Mouse (Mus musculus): ENCODE results near the gene Adcyap1r1. TPM values are rescaled to one million over a fixed set of nuclear protein-coding genes. Genes with fewer than 3 reads are reported as not detected.
A peak's percentile ranks its signal among the peaks of the same experiment; 100 is the strongest.

The Adcyap1r1 gene
- polyA plus RNA-seq, 1 experiment from 2014 or later = 6.2 TPM

DNA sequence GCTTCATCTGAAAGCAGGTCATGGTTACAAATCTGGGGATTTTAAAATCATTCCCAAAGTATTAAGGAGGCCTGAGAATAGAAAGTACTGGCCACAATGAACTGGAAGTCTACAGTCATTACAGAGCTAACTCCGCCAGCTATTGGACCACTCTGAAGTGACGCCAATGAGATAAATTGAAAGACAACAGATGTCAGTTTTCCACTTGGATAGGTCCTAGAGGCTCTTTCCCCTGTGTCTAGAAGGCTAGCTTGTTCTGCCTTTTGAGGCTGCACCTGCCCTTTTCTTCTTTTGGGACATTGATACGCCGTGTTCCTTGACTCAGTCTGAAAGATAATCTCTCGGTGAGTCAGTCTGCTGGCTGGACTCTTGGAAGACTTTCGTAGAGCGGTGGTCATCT lies 50.5 kb downstream of the Adcyap1r1 start:
- Histone ChIP-seq H3K9ac (no peak overlapping the region), H3K4me2 (no peak overlapping the region), H3K4me3 (no peak overlapping the region), H3K27ac (ENCODE audit: poor library complexity, severe bottlenecking) (no peak overlapping the region), H3K36me3 (no peaks in the 10 kb centered on the region), H3K4me1 (replicated peaks) (no peaks in the 10 kb centered on the region), H3K9me3 (replicated peaks) (no peaks in the 10 kb centered on the region), H3K27me3 (replicated peaks) (peaks cover 23% of the 10 kb centered on the region)
- no peak for ATAC-seq (ENCODE audit: insufficient number of reproducible peaks, low FRiP score)
- 85% methylated on average over 7 of the region's 7 CpGs for WGBS

DNA sequence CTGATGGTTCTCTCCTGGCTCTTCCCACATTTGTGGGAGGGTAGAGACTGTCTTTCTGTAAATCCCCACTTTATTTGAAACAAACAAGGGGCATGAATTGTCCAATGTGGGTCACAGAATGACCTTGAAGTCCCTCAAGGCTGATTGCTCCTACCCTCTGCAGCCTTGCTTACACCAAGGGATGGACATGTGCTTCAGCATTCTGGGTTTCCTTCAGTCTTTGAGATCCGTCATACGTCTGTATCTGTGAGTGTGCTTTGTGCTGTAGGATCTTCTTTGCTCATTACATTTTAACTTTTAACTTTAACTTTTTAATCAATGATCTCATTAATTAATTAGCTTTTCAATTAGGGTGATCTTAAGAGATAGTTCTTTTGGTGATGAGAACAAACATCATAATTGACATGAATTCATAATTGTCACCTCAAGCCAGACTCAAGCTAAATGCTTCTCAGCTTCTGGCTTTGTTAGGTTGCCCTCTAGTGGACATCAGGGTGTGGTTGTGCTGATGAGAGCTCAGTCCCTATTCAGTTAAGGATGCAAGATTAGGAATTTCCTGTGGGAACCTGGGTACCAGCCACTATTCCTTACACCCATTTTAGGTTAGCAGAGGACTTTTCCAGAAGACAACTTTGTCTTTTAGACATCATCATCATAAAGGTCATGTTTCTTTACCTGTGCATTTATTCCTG lies 53.2 kb downstream of the Adcyap1r1 start:
- Histone ChIP-seq H3K9ac (no peak overlapping the region), H3K4me3 (no peak overlapping the region), H3K27ac (ENCODE audit: poor library complexity, severe bottlenecking) (no peak overlapping the region), H3K27me3 (replicated peaks) (peaks cover 6% of the 10 kb centered on the region), H3K36me3 (no peaks in the 10 kb centered on the region), H3K4me1 (replicated peaks) (no peaks in the 10 kb centered on the region), H3K9me3 (replicated peaks) (no peaks in the 10 kb centered on the region), H3K4me2 (no peak overlapping the region)
- WGBS = 83% methylated on average over 2 of the region's 2 CpGs
- ATAC-seq (ENCODE audit: insufficient number of reproducible peaks, low FRiP score) = no peak

DNA sequence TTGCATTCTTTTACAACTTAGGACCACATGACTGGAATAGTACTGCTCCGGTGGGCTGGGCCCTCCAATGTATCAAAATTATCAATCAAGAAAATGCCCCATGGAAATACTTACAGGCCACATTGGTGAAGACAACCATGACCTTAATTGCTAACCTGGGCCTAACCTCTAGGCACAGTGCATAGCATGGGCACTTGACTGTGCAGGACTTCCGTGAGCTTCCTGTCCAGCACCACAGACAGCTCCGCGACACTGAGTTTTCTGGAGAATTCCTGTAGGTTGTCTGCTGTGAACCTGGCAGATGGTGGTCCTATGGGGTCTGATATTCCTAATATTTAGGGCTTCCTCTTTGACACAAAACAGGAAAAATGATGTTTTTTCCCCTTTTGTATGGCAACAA lies 54.7 kb downstream of the Adcyap1r1 start:
- Histone ChIP-seq H3K27ac (ENCODE audit: poor library complexity, severe bottlenecking) (no peak overlapping the region), H3K9me3 (replicated peaks) (no peaks in the 10 kb centered on the region), H3K4me3 (no peak overlapping the region), H3K4me2 (no peak overlapping the region), H3K27me3 (replicated peaks) (peaks cover 9% of the 10 kb centered on the region), H3K9ac (no peak overlapping the region), H3K36me3 (no peaks in the 10 kb centered on the region), H3K4me1 (replicated peaks) (peaks cover 3% of the 10 kb centered on the region; the same call in 1 of the 2 replicates)
- 73% methylated on average over 4 of the region's 4 CpGs for WGBS
- ATAC-seq (ENCODE audit: insufficient number of reproducible peaks, low FRiP score) = no peak

DNA sequence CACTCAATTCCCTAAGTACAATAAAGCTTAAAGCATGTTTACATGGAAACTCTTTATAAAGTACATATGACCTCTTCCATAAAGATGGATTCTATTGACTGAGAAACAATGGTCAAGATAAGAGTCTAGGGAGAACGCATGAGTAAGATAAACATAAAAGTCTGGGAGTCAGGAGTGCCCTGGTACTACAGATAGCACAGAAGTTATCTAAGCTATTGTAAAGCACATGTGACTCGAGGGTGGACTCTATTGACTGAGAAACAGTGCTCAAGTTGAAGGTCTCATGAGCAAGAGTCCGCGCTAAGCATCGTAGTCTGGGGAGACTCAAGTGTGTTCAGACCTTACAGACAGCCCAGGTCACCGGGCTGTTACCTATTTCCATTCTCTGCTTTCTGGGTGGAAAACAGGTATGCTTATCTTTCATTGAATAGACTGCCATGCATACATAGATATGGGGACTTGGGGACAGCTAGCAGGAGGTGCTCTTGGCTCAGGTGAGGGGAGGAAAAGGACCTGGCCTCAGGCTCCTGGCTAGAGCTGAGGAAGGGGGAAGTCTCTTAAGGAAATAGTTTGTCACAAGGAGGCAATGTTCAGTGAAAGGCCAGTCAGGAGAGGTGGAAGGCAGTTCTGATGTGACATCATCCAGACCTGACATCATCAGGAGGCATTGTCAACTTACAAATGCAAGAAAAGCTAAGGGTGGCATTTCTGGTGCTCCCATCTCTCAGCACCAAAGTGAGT lies 57.5 kb downstream of the Adcyap1r1 start:
- H3K9ac ChIP-seq = no peak overlapping the region
- peaks cover 4% of the 10 kb centered on the region; the same call in 1 of the 2 replicates for H3K4me1 ChIP-seq (replicated peaks)
- ATAC-seq (ENCODE audit: insufficient number of reproducible peaks, low FRiP score) = no peak
- no peaks in the 10 kb centered on the region for H3K36me3 ChIP-seq
- no peaks in the 10 kb centered on the region for H3K9me3 ChIP-seq (replicated peaks)
- no peak overlapping the region for H3K4me2 ChIP-seq
- peaks cover 15% of the 10 kb centered on the region for H3K27me3 ChIP-seq (replicated peaks)
- WGBS = 54% methylated on average over 6 of the region's 6 CpGs
- no peak overlapping the region for H3K4me3 ChIP-seq
- no peak overlapping the region for H3K27ac ChIP-seq (ENCODE audit: poor library complexity, severe bottlenecking)

DNA sequence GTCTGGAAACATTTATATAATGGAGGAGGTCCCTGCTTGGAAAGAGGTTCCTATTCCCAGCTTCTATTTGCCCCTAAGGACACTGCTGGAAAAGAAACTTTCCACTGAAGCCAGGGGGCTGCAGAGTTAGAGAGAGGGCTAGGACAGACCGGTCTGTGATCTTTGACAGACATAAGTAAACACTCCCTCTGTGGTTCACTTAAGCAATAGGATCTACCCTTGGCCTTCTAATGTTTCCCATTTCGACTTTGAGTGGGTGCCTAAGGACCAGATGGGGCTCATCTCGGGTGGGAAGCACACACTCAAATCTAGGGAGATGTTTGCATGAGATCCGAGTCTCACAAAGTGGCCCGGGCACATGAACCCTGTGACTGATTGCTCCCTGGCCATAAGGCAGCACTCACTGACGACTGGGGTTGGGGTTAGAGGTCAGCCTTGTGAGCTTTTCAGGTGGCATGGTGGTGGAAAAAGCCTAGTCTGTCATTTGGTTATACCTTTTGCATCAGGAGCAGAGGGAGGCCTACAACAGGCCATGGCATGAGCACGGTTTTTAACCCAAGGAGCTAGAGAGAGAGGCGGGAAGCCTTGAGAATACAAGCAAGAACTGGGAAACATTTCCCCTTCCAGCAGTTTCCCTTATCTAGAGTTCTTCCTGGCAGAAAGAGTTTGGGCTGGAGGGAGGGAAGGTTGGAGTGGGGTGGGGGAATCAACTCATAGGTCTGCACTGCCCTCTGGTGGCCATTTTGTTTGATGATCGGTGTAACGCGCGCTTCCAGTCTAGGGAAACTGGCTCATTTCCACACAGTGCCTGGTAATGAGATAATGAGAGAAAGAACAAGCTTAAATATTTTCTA lies 59.7 kb downstream of the Adcyap1r1 start:
- Histone ChIP-seq H3K4me2 (no peak overlapping the region), H3K4me3 (no peak overlapping the region), H3K27ac (ENCODE audit: poor library complexity, severe bottlenecking) (no peak overlapping the region), H3K4me1 (replicated peaks) (peaks cover 4% of the 10 kb centered on the region; the same call in 1 of the 2 replicates), H3K36me3 (no peaks in the 10 kb centered on the region), H3K9ac (no peak overlapping the region), H3K9me3 (replicated peaks) (0 out of 2 replicates have a peak, but pooled peaks cover 4% of the 10 kb centered on the region), H3K27me3 (replicated peaks) (peaks cover 15% of the 10 kb centered on the region)
- ATAC-seq (ENCODE audit: insufficient number of reproducible peaks, low FRiP score) = peak; percentile 79
- 24% methylated on average over 12 of the region's 12 CpGs for WGBS

DNA sequence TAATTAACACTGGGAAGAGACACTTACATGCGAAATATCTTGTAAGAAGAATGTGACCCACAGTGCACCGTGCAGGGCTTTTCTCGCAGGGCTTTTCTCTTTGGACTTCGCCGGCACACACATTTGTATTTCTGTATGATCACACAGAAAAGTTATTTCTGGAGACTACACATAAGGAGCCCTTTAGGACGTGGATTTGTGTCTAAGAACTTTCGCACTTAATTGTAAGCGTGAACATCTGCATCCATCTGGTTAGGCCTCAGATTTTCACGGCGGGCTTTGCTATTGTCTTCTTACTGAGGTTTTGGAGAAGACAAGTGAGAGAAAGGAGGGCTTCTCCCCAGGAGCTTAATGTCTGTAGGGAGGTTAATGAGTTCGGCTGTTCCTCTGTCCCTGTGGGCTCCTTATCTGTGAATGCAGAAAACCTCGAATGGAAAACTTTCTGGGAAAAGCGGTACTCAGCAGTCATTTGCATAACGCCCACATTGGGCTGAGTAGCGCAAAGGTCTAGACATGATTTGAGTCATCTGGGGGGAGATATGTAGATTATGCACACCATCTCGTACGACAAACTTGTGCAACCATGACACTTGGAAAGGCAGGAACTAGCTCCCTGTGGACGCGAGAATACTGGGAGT lies 60.4 kb downstream of the Adcyap1r1 start:
- H3K4me3 ChIP-seq = no peak overlapping the region
- no peak overlapping the region for H3K4me2 ChIP-seq
- no peak overlapping the region for H3K27ac ChIP-seq (ENCODE audit: poor library complexity, severe bottlenecking)
- H3K4me1 ChIP-seq (replicated peaks) = peaks cover 4% of the 10 kb centered on the region; the same call in 1 of the 2 replicates
- no peak for ATAC-seq (ENCODE audit: insufficient number of reproducible peaks, low FRiP score)
- no peak overlapping the region for H3K9ac ChIP-seq
- 0 out of 2 replicates have a peak, but pooled peaks cover 4% of the 10 kb centered on the region for H3K9me3 ChIP-seq (replicated peaks)
- peaks cover 15% of the 10 kb centered on the region for H3K27me3 ChIP-seq (replicated peaks)
- H3K36me3 ChIP-seq = no peaks in the 10 kb centered on the region
- 41% methylated on average over 19 of the region's 19 CpGs for WGBS

DNA sequence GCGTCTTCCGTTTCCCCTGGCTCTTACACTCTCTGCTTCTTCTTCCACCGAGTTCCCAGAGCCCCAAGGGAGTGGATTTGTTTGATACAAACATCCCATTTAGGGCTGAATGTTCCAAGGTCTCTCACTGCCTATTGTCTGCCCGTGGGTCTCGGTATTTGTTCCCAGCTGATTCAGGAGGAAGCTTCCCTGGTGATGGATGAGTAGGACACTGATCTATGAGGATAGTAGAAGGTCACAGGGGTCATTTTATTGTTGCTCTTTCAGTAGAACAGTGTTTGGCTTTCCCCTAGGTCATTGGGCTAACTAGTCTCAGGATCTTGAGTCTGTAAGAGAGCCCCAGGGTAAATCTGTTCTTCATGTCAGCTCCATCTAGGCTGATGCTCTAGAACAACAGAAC lies 61.7 kb downstream of the Adcyap1r1 start:
- WGBS = 58% methylated on average over 5 of the region's 5 CpGs
- no peak overlapping the region for H3K27ac ChIP-seq (ENCODE audit: poor library complexity, severe bottlenecking)
- peaks cover 15% of the 10 kb centered on the region; the same call in 1 of the 2 replicates for H3K27me3 ChIP-seq (replicated peaks)
- H3K9ac ChIP-seq = no peak overlapping the region
- ATAC-seq (ENCODE audit: insufficient number of reproducible peaks, low FRiP score) = no peak
- peaks cover 4% of the 10 kb centered on the region; the same call in 1 of the 2 replicates for H3K4me1 ChIP-seq (replicated peaks)
- no peaks in the 10 kb centered on the region for H3K36me3 ChIP-seq
- no peak overlapping the region for H3K4me2 ChIP-seq
- no peak overlapping the region for H3K4me3 ChIP-seq
- 0 out of 2 replicates have a peak, but pooled peaks cover 4% of the 10 kb centered on the region for H3K9me3 ChIP-seq (replicated peaks)

DNA sequence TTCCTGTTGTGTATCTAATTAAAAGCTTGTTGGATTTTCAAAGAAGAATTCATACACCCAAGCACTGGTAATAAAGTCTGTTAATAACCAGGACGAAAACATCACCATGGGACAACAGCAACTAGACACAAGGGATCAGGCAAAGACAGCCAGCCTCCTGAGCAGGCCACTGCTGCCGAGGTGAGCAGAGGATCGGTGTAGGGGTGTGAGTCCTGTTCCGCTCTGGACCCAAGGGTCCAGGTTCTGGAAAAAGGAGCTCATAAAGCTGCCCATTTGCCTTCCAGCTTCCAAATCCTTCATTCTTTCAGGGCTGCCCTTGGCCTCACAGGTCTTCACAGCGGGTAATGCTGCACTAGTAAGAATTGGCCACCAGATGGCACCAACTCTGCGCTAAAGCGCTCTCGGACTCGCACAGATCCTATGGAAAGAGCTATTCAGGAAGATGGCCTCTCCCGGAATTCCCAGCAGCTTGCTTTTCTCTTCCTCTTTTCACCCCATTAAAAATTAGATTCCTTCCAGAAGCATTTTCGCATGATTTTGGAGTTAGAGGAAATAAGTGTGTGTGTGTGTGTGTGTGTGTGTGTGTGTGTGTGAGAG lies 67.9 kb downstream of the Adcyap1r1 start:
- 0 out of 2 replicates have a peak, but pooled peaks have one; percentile 68 for ATAC-seq (ENCODE audit: insufficient number of reproducible peaks, low FRiP score)
- H3K9ac ChIP-seq = no peak overlapping the region
- H3K27ac ChIP-seq (ENCODE audit: poor library complexity, severe bottlenecking) = no peak overlapping the region
- WGBS = 17% methylated on average over 11 of the region's 11 CpGs
- H3K4me1 ChIP-seq (replicated peaks) = no peaks in the 10 kb centered on the region
- H3K27me3 ChIP-seq (replicated peaks) = no peaks in the 10 kb centered on the region
- peak overlapping the region; percentile 28; the same call in 1 of the 2 replicates for H3K4me3 ChIP-seq
- no peaks in the 10 kb centered on the region for H3K36me3 ChIP-seq
- H3K4me2 ChIP-seq = peak overlapping the region; percentile 42
- 0 out of 2 replicates have a peak, but pooled peaks cover 4% of the 10 kb centered on the region for H3K9me3 ChIP-seq (replicated peaks)

DNA sequence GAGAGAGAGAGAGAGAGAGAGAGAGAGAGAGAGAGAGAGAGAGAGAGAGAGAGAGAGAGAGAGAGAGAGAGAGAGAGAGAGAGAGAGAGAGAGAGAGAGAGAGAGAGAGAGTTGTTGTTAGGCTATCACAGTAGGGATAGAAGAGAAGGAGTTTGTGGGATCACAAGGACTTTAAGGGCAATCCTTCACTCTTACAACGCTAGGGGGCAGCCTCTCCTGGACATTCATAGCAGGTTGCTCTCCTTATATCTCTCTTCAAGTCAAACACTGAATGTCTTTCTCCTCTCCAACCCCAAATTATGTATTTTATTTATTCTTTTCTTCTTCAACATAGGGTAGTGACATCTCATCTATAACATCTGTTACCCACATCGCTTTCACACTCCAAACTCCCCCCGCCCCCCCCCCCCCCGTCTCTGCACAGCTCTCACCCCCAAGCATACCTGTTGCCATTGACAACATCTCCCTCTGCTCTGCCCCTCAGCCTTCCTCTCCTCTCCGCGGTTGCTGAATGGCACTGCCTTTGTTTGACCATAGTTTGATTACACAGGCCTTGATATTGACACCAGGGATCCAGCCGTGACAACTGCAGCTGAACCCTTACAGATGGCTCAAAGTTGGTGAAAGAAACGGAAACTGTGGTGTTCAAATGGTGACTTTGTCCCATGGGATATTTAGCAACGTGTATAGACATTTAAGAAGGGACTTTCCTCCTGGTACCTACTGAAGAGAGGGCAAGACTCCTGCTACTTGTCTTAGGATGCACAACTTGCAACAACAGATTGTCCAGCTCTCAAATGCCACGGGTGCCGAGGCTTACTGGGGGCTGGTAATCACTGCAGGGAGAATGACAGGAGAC lies 68.7 kb downstream of the Adcyap1r1 start:
- Histone ChIP-seq H3K4me3 (peak overlapping the region; percentile 28; the same call in 1 of the 2 replicates), H3K4me2 (peak overlapping the region; percentile 42), H3K9me3 (replicated peaks) (0 out of 2 replicates have a peak, but pooled peaks cover 4% of the 10 kb centered on the region), H3K4me1 (replicated peaks) (no peaks in the 10 kb centered on the region), H3K9ac (no peak overlapping the region), H3K36me3 (no peaks in the 10 kb centered on the region), H3K27me3 (replicated peaks) (no peaks in the 10 kb centered on the region), H3K27ac (ENCODE audit: poor library complexity, severe bottlenecking) (no peak overlapping the region)
- WGBS = 58% methylated on average over 11 of the region's 11 CpGs
- ATAC-seq (ENCODE audit: insufficient number of reproducible peaks, low FRiP score) = no peak

All from heart, embryonic 12.5 days (tissue).